Mouse (Mus musculus) MEL (cell line): ENCODE results near the gene Gm21969. TPM values are rescaled to one million over a fixed set of nuclear protein-coding genes. Genes with fewer than 3 reads are reported as not detected.

Experiments used
- DNase-seq: peaks from one replicate; pipeline ENCODE4 v3.0.0; 2011; ENCODE audit warnings: low read depth, low spot score
- H3K27ac ChIP-seq: 2 replicates; pipeline ENCODE4 v1.5.1; 2012; ENCODE audit warnings: low read depth, mild to moderate bottlenecking, control low read depth, low read length, moderate library complexity; ENCODE audit not compliant: control insufficient read depth
- H3K27me3 ChIP-seq, 2 experiments: fragments of 150-350 bp in 1 of 2; sonication (generic) in 1 of 2; 2 replicates each; pipeline ENCODE4 v1.6.1; 2012; ENCODE audit warnings: low read length in 2 of 2, mild to moderate bottlenecking in 2 of 2, improper control_type of control experiment in 1 of 2, moderate library complexity in 1 of 2; ENCODE audit not compliant: insufficient read depth in 2 of 2, control insufficient read depth in 1 of 2
- H3K36me3 ChIP-seq, 2 experiments: 2 replicates each; pipeline ENCODE4 v1.6.1; 2012 to 2014; ENCODE audit warnings: low read length in 2 of 2, improper control_type of control experiment in 1 of 2, inconsistent platforms in 1 of 2, mild to moderate bottlenecking in 1 of 2; ENCODE audit not compliant: insufficient read depth in 2 of 2, control insufficient read depth in 1 of 2
- H3K4me1 ChIP-seq, 2 experiments: fragments of 150-350 bp in 1 of 2; sonication (generic) in 1 of 2; 2 replicates each; pipeline ENCODE4 v1.6.1; 2012; ENCODE audit warnings: low read length in 2 of 2, improper control_type of control experiment in 1 of 2, mild to moderate bottlenecking in 1 of 2; ENCODE audit not compliant: insufficient read depth in 2 of 2, control insufficient read depth in 1 of 2
- H3K4me3 ChIP-seq, 2 experiments: fragments of 150-350 bp in 1 of 2; sonication (generic) in 1 of 2; 2 replicates each; pipeline ENCODE4 v1.5.1; 2012; ENCODE audit warnings: low read depth in 2 of 2, low read length in 2 of 2, mild to moderate bottlenecking in 2 of 2, moderate library complexity in 2 of 2, control low read depth in 1 of 2, improper control_type of control experiment in 1 of 2; ENCODE audit not compliant: control insufficient read depth in 1 of 2, insufficient read depth in 1 of 2
- H3K79me2 ChIP-seq: 2 replicates; pipeline ENCODE4 v1.6.1; 2012; ENCODE audit warnings: mild to moderate bottlenecking, low read length, moderate library complexity; ENCODE audit not compliant: control insufficient read depth, poor library complexity, insufficient read depth
- H3K9ac ChIP-seq: 2 replicates; pipeline ENCODE4 v1.6.1; 2012; ENCODE audit warnings: low read depth, mild to moderate bottlenecking, control low read depth, low read length, moderate library complexity; ENCODE audit not compliant: control insufficient read depth, poor library complexity, severe bottlenecking
- H3K9me3 ChIP-seq: fragments of 150-350 bp; sonication (generic); replicated peaks from 2 replicates; pipeline ENCODE4 v1.6.1; 2012; ENCODE audit warnings: mild to moderate bottlenecking, low read length, improper control_type of control experiment, moderate library complexity; ENCODE audit not compliant: insufficient read depth
- BHLHE40 ChIP-seq: IDR thresholded peaks from 2 replicates; pipeline ENCODE4 v1.6.1; 2012; ENCODE audit warnings: low read depth, mild to moderate bottlenecking, inconsistent platforms, low read length, improper control_type of control experiment, borderline replicate concordance
- CHD1 ChIP-seq: IDR thresholded peaks from 2 replicates; pipeline ENCODE4 v1.6.1; 2012; ENCODE audit warnings: low read depth, mild to moderate bottlenecking, inconsistent platforms, low read length, improper control_type of control experiment
- CTCF ChIP-seq, 3 experiments: IDR thresholded peaks in 2 of 3; conservative IDR thresholded peaks in 1 of 3; 2 replicates each; pipeline ENCODE4 v1.5.1; 2011 to 2012; ENCODE audit warnings: low read length in 3 of 3, low read depth in 2 of 3, mild to moderate bottlenecking in 2 of 3, improper control_type of control experiment in 1 of 3, inconsistent platforms in 1 of 3, mixed read lengths in 1 of 3, moderate library complexity in 1 of 3; ENCODE audit not compliant: control insufficient read depth in 1 of 3, insufficient read depth in 1 of 3, poor library complexity in 1 of 3, severe bottlenecking in 1 of 3
- E2F4 ChIP-seq: IDR thresholded peaks from 2 replicates; pipeline ENCODE4 v1.6.1; 2011; ENCODE audit warnings: low read depth, low read length, improper control_type of control experiment, borderline replicate concordance
- ELF1 ChIP-seq: IDR thresholded peaks from 2 replicates; pipeline ENCODE4 v1.6.1; 2014; ENCODE audit warnings: low read depth, mild to moderate bottlenecking, inconsistent platforms, low read length, improper control_type of control experiment, moderate library complexity
- ETS1 ChIP-seq: IDR thresholded peaks from 2 replicates; pipeline ENCODE4 v1.6.1; 2012; ENCODE audit warnings: low read depth, mild to moderate bottlenecking, inconsistent platforms, low read length, improper control_type of control experiment, moderate library complexity
- GATA1 ChIP-seq: IDR thresholded peaks from 2 replicates; pipeline ENCODE4 v1.6.1; 2011; ENCODE audit warnings: low read depth, low read length, improper control_type of control experiment
- HCFC1 ChIP-seq: IDR thresholded peaks from 2 replicates; pipeline ENCODE4 v1.6.1; 2012; ENCODE audit warnings: low read depth, mild to moderate bottlenecking, inconsistent platforms, low read length, improper control_type of control experiment, moderate library complexity
- JUND ChIP-seq: IDR thresholded peaks from 2 replicates; pipeline ENCODE4 v1.6.1; 2011; ENCODE audit warnings: low read depth, mild to moderate bottlenecking, improper control_type of control experiment, low read length
- KAT2A ChIP-seq: conservative IDR thresholded peaks from 2 replicates; pipeline ENCODE4 v1.6.1; 2012; ENCODE audit warnings: low read depth, low read length, improper control_type of control experiment, inconsistent platforms
- MAFK ChIP-seq: IDR thresholded peaks from 2 replicates; pipeline ENCODE4 v1.6.1; 2011; ENCODE audit warnings: low read depth, mild to moderate bottlenecking, low read length, improper control_type of control experiment, borderline replicate concordance
- MAZ ChIP-seq: IDR thresholded peaks from 2 replicates; pipeline ENCODE4 v1.6.1; 2012; ENCODE audit warnings: low read depth, mild to moderate bottlenecking, inconsistent platforms, low read length, improper control_type of control experiment
- MEF2A ChIP-seq: IDR thresholded peaks from 2 replicates; pipeline ENCODE4 v1.6.1; 2014; ENCODE audit warnings: low read depth, mild to moderate bottlenecking, inconsistent platforms, low read length, improper control_type of control experiment; ENCODE audit not compliant: poor library complexity, insufficient replicate concordance, severe bottlenecking; ENCODE audit errors: extremely low read depth
- MYC ChIP-seq: IDR thresholded peaks from 2 replicates; pipeline ENCODE4 v1.6.1; 2011; ENCODE audit warnings: low read depth, mild to moderate bottlenecking, low read length, improper control_type of control experiment, moderate library complexity
- POLR2A ChIP-seq, 2 experiments: IDR thresholded peaks; 2 replicates each; pipeline ENCODE4 v1.6.1; 2011 to 2012; ENCODE audit warnings: low read length in 2 of 2, mild to moderate bottlenecking in 2 of 2, control low read depth in 1 of 2, improper control_type of control experiment in 1 of 2, low read depth in 1 of 2, moderate library complexity in 1 of 2; ENCODE audit not compliant: control insufficient read depth in 1 of 2, insufficient read depth in 1 of 2, poor library complexity in 1 of 2
- POLR2AphosphoS2 ChIP-seq: IDR thresholded peaks from 2 replicates; pipeline ENCODE4 v1.6.1; 2011; ENCODE audit warnings: low read length, improper control_type of control experiment
- RCOR1 ChIP-seq: IDR thresholded peaks from 2 replicates; pipeline ENCODE4 v1.6.1; 2012; ENCODE audit warnings: low read depth, mild to moderate bottlenecking, inconsistent platforms, low read length, improper control_type of control experiment
- SIN3A ChIP-seq: IDR thresholded peaks from 2 replicates; pipeline ENCODE4 v1.6.1; 2012; ENCODE audit warnings: low read length, improper control_type of control experiment, inconsistent platforms
- USF1 ChIP-seq: IDR thresholded peaks from 2 replicates; pipeline ENCODE4 v1.6.1; 2014; ENCODE audit warnings: low read depth, mild to moderate bottlenecking, inconsistent platforms, low read length, improper control_type of control experiment, moderate library complexity
- ZMIZ1 ChIP-seq: IDR thresholded peaks from 2 replicates; pipeline ENCODE4 v1.6.1; 2012; ENCODE audit warnings: low read depth, mild to moderate bottlenecking, inconsistent platforms, low read length, improper control_type of control experiment, moderate library complexity
- polyA plus RNA-seq, 2 experiments: library from polyadenylated mRNA; stranded (reverse) in 1 of 2; unstranded in 1 of 2; fragments of >175 nt in 1 of 2; fragments of >200 nt in 1 of 2; gene quantifications; 2 replicates each; pipeline versions ENCODE4 v1.2.1 to v1.2.4; 2012; ENCODE audit warnings: low replicate concordance in 2 of 2, low read depth in 1 of 2; ENCODE audit not compliant: insufficient read length in 2 of 2, insufficient read depth in 1 of 2, missing spikeins in 1 of 2
- total RNA-seq: library from RNA; depleted of rRNA; stranded (reverse); fragments of 300-350 nt; gene quantifications from 2 replicates; pipeline ENCODE4 v1.2.3, GENCODE M21; 2012

Gene Gm21969
- total and polyA plus RNA-seq, 3 experiments: 0.03 TPM; not detected in 2

- DNase-seq: no peak
- Histone ChIP-seq H3K9ac (no peak overlapping the region), H3K27me3 (no peaks in the 10 kb centered on the region), H3K79me2 (no peaks in the 10 kb centered on the region), H3K36me3 (no peaks in the 10 kb centered on the region), H3K27ac (no peak overlapping the region), H3K4me1 (no peaks in the 10 kb centered on the region), H3K4me3 (no peak overlapping the region), H3K9me3 (no peaks in the 10 kb centered on the region)
- TF ChIP-seq JUND (no peak), ETS1 (no peak), KAT2A (no peak), USF1 (no peak), MEF2A (no peak), HCFC1 (no peak), RCOR1 (no peak), BHLHE40 (no peak), CHD1 (no peak), MYC (no peak), POLR2AphosphoS2 (no peak), GATA1 (no peak), SIN3A (no peak), MAFK (no peak), MAZ (no peak), POLR2A (IDR thresholded peaks at IDR 0.05; ENCODE audit: control insufficient read depth in 1 of 2, insufficient read depth in 1 of 2, low read depth in 1 of 2, low read length in 2 of 2, poor library complexity in 1 of 2) (no peak)
Measured at GRCm38 (mm10) chr4:139582903-139583302, 20.1 kb upstream of the Gm21969 start.

- Histone ChIP-seq H3K27ac (no peak overlapping the region), H3K9me3 (no peaks in the 10 kb centered on the region), H3K4me3 (no peak overlapping the region), H3K36me3 (no peaks in the 10 kb centered on the region), H3K27me3 (no peaks in the 10 kb centered on the region), H3K79me2 (no peaks in the 10 kb centered on the region), H3K4me1 (no peaks in the 10 kb centered on the region), H3K9ac (no peak overlapping the region)
- TF ChIP-seq KAT2A: no peak
- TF ChIP-seq CHD1: no peak
- TF ChIP-seq ELF1: no peak
- no peak for TF ChIP-seq MAZ
- no peak for TF ChIP-seq E2F4
- TF ChIP-seq CTCF (IDR thresholded peaks at IDR 0.05 in 2 of 3, conservative IDR thresholded peaks at IDR 0.05 in 1 of 3; ENCODE audit: control insufficient read depth in 1 of 3, insufficient read depth in 1 of 3, low read depth in 2 of 3, low read length in 3 of 3, poor library complexity in 1 of 3, severe bottlenecking in 1 of 3): no peak
- no peak for TF ChIP-seq POLR2A (IDR thresholded peaks at IDR 0.05; ENCODE audit: control insufficient read depth in 1 of 2, insufficient read depth in 1 of 2, low read depth in 1 of 2, low read length in 2 of 2, poor library complexity in 1 of 2)
- TF ChIP-seq HCFC1: no peak
- no peak for TF ChIP-seq MAFK
- no peak for TF ChIP-seq ZMIZ1
- DNase-seq: no peak
Measured at GRCm38 (mm10) chr4:139583629-139584245, 19.2 kb upstream of the Gm21969 start.
